In genomic region chr7:4658128-4658907, GRCm38 (mm10) we compare ENCODE assay signal across 8 mouse cellular contexts. TPM values are rescaled to one million over a fixed set of nuclear protein-coding genes. Genes with fewer than 3 reads are reported as not detected.
A peak's percentile ranks its signal among the peaks of the same experiment; 100 is the strongest.
DNase-seq lines count a peak whose midpoint lies in the region; ATAC-seq and TF ChIP-seq lines count a peak whose summit lies in the region.

No protein-coding gene starts in this region.

- TF ChIP-seq POLR2A in brain, embryonic 14.5 days (IDR thresholded peaks at IDR 0.05; ENCODE audit: borderline replicate concordance, extremely low read depth, insufficient read depth, insufficient read length, poor library complexity, severe bottlenecking): no peak

- TF ChIP-seq CTCF in brain, embryonic 14.5 days (IDR thresholded peaks at IDR 0.05; ENCODE audit: borderline replicate concordance, extremely low read depth, insufficient read depth, insufficient read length): no peak
- TF ChIP-seq CTCF in intestine, postnatal 0 days (IDR thresholded peaks at IDR 0.05; ENCODE audit: low read depth): no peak

- H3K27me3 ChIP-seq in neural tube, embryonic 11.5 days (ENCODE audit: control insufficient read depth, insufficient read depth, low read length): no peaks in the 10 kb centered on the region
- no peaks in the 10 kb centered on the region for H3K27me3 ChIP-seq in forebrain, embryonic 12.5 days
- H3K27me3 ChIP-seq in intestine, postnatal 0 days (replicated peaks; ENCODE audit: control insufficient read depth, insufficient read depth, low read length): no peaks in the 10 kb centered on the region

- H3K4me3 ChIP-seq in neural tube, embryonic 11.5 days (ENCODE audit: low read depth, low read length): peak overlapping the region; percentile 85
- H3K4me3 ChIP-seq in forebrain, embryonic 12.5 days (replicated peaks): peak overlapping the region; percentile 86
- H3K4me3 ChIP-seq in intestine, postnatal 0 days (ENCODE audit: low read depth, low read length): peak overlapping the region; percentile 93

- H3K27ac ChIP-seq in neural tube, embryonic 11.5 days (ENCODE audit: low read depth, low read length): peak overlapping the region; percentile 93
- peak overlapping the region; percentile 96 for H3K27ac ChIP-seq in forebrain, embryonic 12.5 days
- peak overlapping the region; percentile 93 for H3K27ac ChIP-seq in intestine, postnatal 0 days (ENCODE audit: low read depth, low read length)

- H3K4me1 ChIP-seq in neural tube, embryonic 11.5 days (ENCODE audit: control insufficient read depth, insufficient read depth, low read length): peaks cover 15% of the 10 kb centered on the region
- peaks cover 38% of the 10 kb centered on the region for H3K4me1 ChIP-seq in forebrain, embryonic 12.5 days
- 0 out of 2 replicates have a peak, but pooled peaks cover 6% of the 10 kb centered on the region for H3K4me1 ChIP-seq in intestine, postnatal 0 days (replicated peaks; ENCODE audit: control insufficient read depth, insufficient read depth, low read length)

- H3K9ac ChIP-seq in neural tube, embryonic 11.5 days (ENCODE audit: low read length): peak overlapping the region; percentile 91
- peak overlapping the region; percentile 97 for H3K9ac ChIP-seq in forebrain, embryonic 12.5 days
- H3K9ac ChIP-seq in intestine, postnatal 0 days (ENCODE audit: low read depth, low read length): peak overlapping the region; percentile 95

- DNase-seq in neural tube, embryonic 11.5 days (ENCODE audit: low spot score): no peak
- DNase-seq in neural tube, embryonic 10.5 days (ENCODE audit: extremely low spot score, low spot score): no peak
- DNase-seq in brain, embryonic 14.5 days (ENCODE audit: low read depth): peak; percentile 72
- peak; percentile 72 for DNase-seq in testis, postnatal 10 days (ENCODE audit: low spot score)
- no peak for DNase-seq in left cerebral cortex, postnatal 36 days (ENCODE audit: low spot score in 2 of 2)

- no peaks in the 10 kb centered on the region for H3K9me3 ChIP-seq in neural tube, embryonic 11.5 days (ENCODE audit: control insufficient read depth, low read length)
- H3K9me3 ChIP-seq in forebrain, embryonic 12.5 days: no peaks in the 10 kb centered on the region
- no peaks in the 10 kb centered on the region for H3K9me3 ChIP-seq in intestine, postnatal 0 days (ENCODE audit: control insufficient read depth)

- intact Hi-C loops in left cerebral cortex, postnatal 36 days (cut with DNase I): loop anchor here (2.0 kb wide), 1 partner anchor 32 kb away; the partner anchor contains the start of gene Brsk1

- H3K36me3 ChIP-seq in neural tube, embryonic 11.5 days (ENCODE audit: control insufficient read depth, insufficient read depth, low read length): no peaks in the 10 kb centered on the region
- H3K36me3 ChIP-seq in forebrain, embryonic 12.5 days (replicated peaks): peaks cover 4% of the 10 kb centered on the region; the same call in 1 of the 2 replicates
- H3K36me3 ChIP-seq in intestine, postnatal 0 days (ENCODE audit: control insufficient read depth, insufficient read depth): peaks cover 3% of the 10 kb centered on the region; the same call in 1 of the 2 replicates

- peak overlapping the region; percentile 58 for H3K4me2 ChIP-seq in neural tube, embryonic 11.5 days (ENCODE audit: low read depth)
- H3K4me2 ChIP-seq in forebrain, embryonic 12.5 days: peak overlapping the region; percentile 97
- peak overlapping the region; percentile 86 for H3K4me2 ChIP-seq in intestine, postnatal 0 days (replicated peaks; ENCODE audit: low read depth)

- ATAC-seq in neural tube, embryonic 11.5 days (ENCODE audit: insufficient read depth, low FRiP score, low TSS enrichment): peak; percentile 81
- ATAC-seq in forebrain, embryonic 12.5 days (ENCODE audit: low FRiP score): peak; percentile 70
- ATAC-seq in intestine, postnatal 0 days: peak; percentile 61
- peak; percentile 10 for ATAC-seq in megakaryocyte progenitor cell, adult 5-6 weeks (replicated peaks; ENCODE audit: poor library complexity)

- WGBS in neural tube, embryonic 11.5 days: under 1% methylated on average over 67 of the region's 78 CpGs
- WGBS in forebrain, embryonic 12.5 days: under 1% methylated on average over 75 of the region's 78 CpGs
- under 1% methylated on average over 70 of the region's 78 CpGs for WGBS in intestine, postnatal 0 days

RNA-seq across cellular contexts. Expression of gene Ppp6r1, which starts 0.5 kb away (rescaled TPM):
- polyA plus RNA-seq in neural tube, embryonic 11.5 days (2014; fragmentation: Nextera tagmentation; extraction: Ambion mirVana): 6.0 and 6.7 TPM in 2 replicates
- 115 and 130 TPM in 2 replicates for polyA plus RNA-seq in brain, embryonic 14.5 days (2012; rRNA removed)
- 15.4 and 25.3 TPM in 2 replicates for polyA plus RNA-seq in forebrain, embryonic 12.5 days (2016; fragmentation: Nextera tagmentation; extraction: Ambion mirVana)
- 4.7 and 5.8 TPM in 2 replicates for polyA plus RNA-seq in intestine, postnatal 0 days (2015; fragmentation: Nextera tagmentation; extraction: Ambion mirVana)
- total RNA-seq in megakaryocyte progenitor cell, adult 5-6 weeks (2015): 99.0 and 102 TPM in 2 replicates
- 124 and 144 TPM in 2 replicates for total RNA-seq in megakaryocyte progenitor cell, adult 5-6 weeks (2017)
- 100 to 1,000 TPM; 138 to 145 TPM for total RNA-seq in left cerebral cortex, postnatal 36 days (2021)

RNA-seq across cellular contexts. Expression of gene Hspbp1, which starts 26.6 kb away (rescaled TPM):
- 108 and 120 TPM in 2 replicates for polyA plus RNA-seq in neural tube, embryonic 11.5 days (2014; fragmentation: Nextera tagmentation; extraction: Ambion mirVana)
- polyA plus RNA-seq in brain, embryonic 14.5 days (2012; rRNA removed): 93.3 and 97.3 TPM in 2 replicates
- polyA plus RNA-seq in forebrain, embryonic 12.5 days (2016; fragmentation: Nextera tagmentation; extraction: Ambion mirVana): 112 and 114 TPM in 2 replicates
- 43.3 and 45.6 TPM in 2 replicates for polyA plus RNA-seq in intestine, postnatal 0 days (2015; fragmentation: Nextera tagmentation; extraction: Ambion mirVana)
- total RNA-seq in megakaryocyte progenitor cell, adult 5-6 weeks (2015): 48.1 and 52.5 TPM in 2 replicates
- total RNA-seq in megakaryocyte progenitor cell, adult 5-6 weeks (2017): 20.2 and 26.2 TPM in 2 replicates
- 100 to 1,000 TPM; 100 to 106 TPM for total RNA-seq in left cerebral cortex, postnatal 36 days (2021)

RNA-seq across cellular contexts. Expression of gene Tmem86b, which starts 27.1 kb away (rescaled TPM):
- 1.5 and 2.1 TPM in 2 replicates for polyA plus RNA-seq in neural tube, embryonic 11.5 days (2014; fragmentation: Nextera tagmentation; extraction: Ambion mirVana)
- polyA plus RNA-seq in brain, embryonic 14.5 days (2012; rRNA removed): 55.9 and 89.5 TPM in 2 replicates
- 3.7 and 5.1 TPM in 2 replicates for polyA plus RNA-seq in forebrain, embryonic 12.5 days (2016; fragmentation: Nextera tagmentation; extraction: Ambion mirVana)
- 25.1 and 31.4 TPM in 2 replicates for polyA plus RNA-seq in intestine, postnatal 0 days (2015; fragmentation: Nextera tagmentation; extraction: Ambion mirVana)
- total RNA-seq in megakaryocyte progenitor cell, adult 5-6 weeks (2015): 6.7 and 8.9 TPM in 2 replicates
- 15.2 and 22.4 TPM in 2 replicates for total RNA-seq in megakaryocyte progenitor cell, adult 5-6 weeks (2017)
- 10 to 100 TPM; 10.0 to 16.8 TPM for total RNA-seq in left cerebral cortex, postnatal 36 days (2021)

RNA-seq across cellular contexts. Expression of gene Brsk1, which starts 32.1 kb away (rescaled TPM):
- polyA plus RNA-seq in neural tube, embryonic 11.5 days (2014; fragmentation: Nextera tagmentation; extraction: Ambion mirVana): 2.7 and 3.4 TPM in 2 replicates
- 137 and 161 TPM in 2 replicates for polyA plus RNA-seq in brain, embryonic 14.5 days (2012; rRNA removed)
- 3.6 and 3.8 TPM in 2 replicates for polyA plus RNA-seq in forebrain, embryonic 12.5 days (2016; fragmentation: Nextera tagmentation; extraction: Ambion mirVana)
- 0.89 and 0.98 TPM in 2 replicates for polyA plus RNA-seq in intestine, postnatal 0 days (2015; fragmentation: Nextera tagmentation; extraction: Ambion mirVana)
- 0.44 TPM in 1 of 2 replicates, not detected in the other for total RNA-seq in megakaryocyte progenitor cell, adult 5-6 weeks (2015)
- not detected in 2 replicates for total RNA-seq in megakaryocyte progenitor cell, adult 5-6 weeks (2017)
- total RNA-seq in left cerebral cortex, postnatal 36 days (2021): 100 to 1,000 TPM; 398 to 475 TPM

RNA-seq across cellular contexts. Expression of gene Ptprh, which starts 54.5 kb away (rescaled TPM):
- not detected in 2 replicates for polyA plus RNA-seq in neural tube, embryonic 11.5 days (2014; fragmentation: Nextera tagmentation; extraction: Ambion mirVana)
- polyA plus RNA-seq in brain, embryonic 14.5 days (2012; rRNA removed): 0.87 and 1.5 TPM in 2 replicates
- not detected in 2 replicates for polyA plus RNA-seq in forebrain, embryonic 12.5 days (2016; fragmentation: Nextera tagmentation; extraction: Ambion mirVana)
- 16.7 and 17.1 TPM in 2 replicates for polyA plus RNA-seq in intestine, postnatal 0 days (2015; fragmentation: Nextera tagmentation; extraction: Ambion mirVana)
- not detected in 2 replicates for total RNA-seq in megakaryocyte progenitor cell, adult 5-6 weeks (2015)
- total RNA-seq in megakaryocyte progenitor cell, adult 5-6 weeks (2017): not detected in 2 replicates
- total RNA-seq in left cerebral cortex, postnatal 36 days (2021): under 1 TPM; 0.84 to 0.95 TPM

Comparison
In these comparisons a context has a peak if more than half of its experiments do, and no peak if none do; other contexts are left out.
1. ATAC-seq: peak in every context shown above with its lines; median percentile 81 in neural tube, embryonic 11.5 days; 70 in forebrain, embryonic 12.5 days; 61 in intestine, postnatal 0 days; 10 in megakaryocyte progenitor cell, adult 5-6 weeks.
2. DNase-seq: peak in brain, embryonic 14.5 days (single experiment) and testis, postnatal 10 days (single experiment); none in neural tube, embryonic 11.5 days (single experiment), neural tube, embryonic 10.5 days (single experiment) and left cerebral cortex, postnatal 36 days (0 of 2).
3. Peak in every context shown above with its lines, with median percentiles within 50 percentile points of each other: H3K27ac ChIP-seq, H3K4me2 ChIP-seq, H3K4me3 ChIP-seq and H3K9ac ChIP-seq.